Mouse (Mus musculus) MEL-GATA-1-ER (cell line): ENCODE results near the gene Prss44.
A peak's percentile ranks its signal among the peaks of the same experiment; 100 is the strongest.
"Not testable (repeated sequence)": the region's sequence is repeated elsewhere in the genome, so short reads cannot be mapped to it uniquely, and the experiment has no call there.

Experiments used
- DNase-seq: peaks from one replicate; pipeline ENCODE4 v3.0.0-alpha.2; 2012; ENCODE audit warnings: low read depth; ENCODE audit errors: extremely low read depth

Gene Prss44

DNA sequence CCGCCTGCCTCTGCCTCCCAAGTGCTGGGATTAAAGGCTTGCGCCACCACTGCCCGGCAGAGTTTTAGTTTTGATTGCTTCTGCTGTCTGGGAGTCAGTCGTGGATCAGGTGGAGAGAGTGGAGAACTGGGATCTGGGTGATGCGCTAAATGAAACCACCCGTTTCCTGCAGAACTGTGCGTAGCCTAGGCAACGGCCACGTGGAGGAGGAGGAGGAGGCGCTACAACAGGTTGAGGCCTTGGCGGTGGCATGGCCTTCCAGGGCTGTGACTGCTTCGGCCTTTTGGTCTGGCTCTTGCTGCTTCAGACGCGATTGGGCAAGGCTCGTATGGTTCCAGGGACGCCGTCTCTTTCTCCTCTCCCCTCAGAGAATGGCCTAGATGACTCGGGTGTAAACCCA lies at the start of gene Prss44:
Prss44 (plus strand) TSS at position 206 of the 400 bp plus-strand sequence.
- no peak for DNase-seq

DNA sequence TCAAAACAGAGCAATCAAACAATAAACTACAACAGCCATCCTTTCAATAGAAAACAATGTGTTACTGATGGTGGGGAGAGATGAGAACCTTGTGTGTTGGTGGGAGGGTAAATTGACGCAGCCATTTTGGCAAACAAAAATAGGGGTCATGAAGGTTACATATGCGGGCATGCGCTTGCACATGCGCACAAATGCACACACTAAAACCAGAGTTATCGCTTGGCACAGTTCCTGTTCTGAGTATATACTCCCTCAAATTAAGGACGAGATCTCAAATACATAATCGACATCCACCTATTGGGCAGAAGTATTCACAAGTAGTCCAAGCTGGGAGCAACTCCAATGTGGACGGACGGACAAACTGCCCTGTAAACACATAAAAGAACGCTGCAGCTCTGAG lies 41.5 kb upstream of the Prss44 start:
- DNase-seq = no peak

DNA sequence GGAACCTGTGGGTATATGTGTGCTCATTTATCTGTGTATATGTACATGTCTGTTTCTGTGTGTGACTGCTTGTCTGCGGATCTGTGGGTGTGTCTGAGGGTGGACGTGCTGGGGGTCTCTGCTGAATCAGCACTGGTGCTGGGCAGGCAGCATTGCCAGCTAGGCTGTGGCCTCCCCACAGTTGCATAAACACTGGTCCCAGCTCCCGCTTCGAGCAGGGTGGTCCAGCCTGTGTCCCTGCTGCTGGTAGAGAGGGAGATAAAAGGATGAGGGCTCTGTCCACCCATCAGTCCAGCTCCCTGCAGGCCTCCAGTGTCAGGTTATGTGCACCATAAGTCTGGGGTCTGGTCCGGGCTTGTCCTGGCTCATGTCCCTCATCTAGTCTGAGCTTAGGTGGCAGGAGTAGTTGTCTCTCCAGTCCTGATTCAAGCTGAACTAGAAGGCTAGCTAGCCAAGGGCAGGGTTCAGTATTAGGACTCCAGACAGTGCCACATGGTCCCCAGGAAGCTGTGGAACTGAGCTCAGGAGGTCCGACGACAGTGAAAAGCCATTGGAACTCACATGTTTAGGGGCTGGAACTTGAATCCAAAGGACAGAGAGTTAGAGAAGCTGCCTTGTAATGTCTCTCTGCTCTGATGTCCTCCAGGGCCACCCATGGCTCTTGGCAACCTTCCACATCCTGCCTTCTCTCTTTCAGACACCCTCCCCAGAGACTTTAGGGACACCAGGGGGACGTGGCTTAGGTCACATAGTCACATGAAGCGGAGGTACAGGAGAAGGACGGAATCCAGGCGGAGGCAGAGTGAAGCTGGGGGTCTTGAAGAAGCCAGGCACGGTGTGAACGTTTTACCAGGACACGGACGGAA lies 39.2 kb upstream of the Prss44 start:
- no peak for DNase-seq

DNA sequence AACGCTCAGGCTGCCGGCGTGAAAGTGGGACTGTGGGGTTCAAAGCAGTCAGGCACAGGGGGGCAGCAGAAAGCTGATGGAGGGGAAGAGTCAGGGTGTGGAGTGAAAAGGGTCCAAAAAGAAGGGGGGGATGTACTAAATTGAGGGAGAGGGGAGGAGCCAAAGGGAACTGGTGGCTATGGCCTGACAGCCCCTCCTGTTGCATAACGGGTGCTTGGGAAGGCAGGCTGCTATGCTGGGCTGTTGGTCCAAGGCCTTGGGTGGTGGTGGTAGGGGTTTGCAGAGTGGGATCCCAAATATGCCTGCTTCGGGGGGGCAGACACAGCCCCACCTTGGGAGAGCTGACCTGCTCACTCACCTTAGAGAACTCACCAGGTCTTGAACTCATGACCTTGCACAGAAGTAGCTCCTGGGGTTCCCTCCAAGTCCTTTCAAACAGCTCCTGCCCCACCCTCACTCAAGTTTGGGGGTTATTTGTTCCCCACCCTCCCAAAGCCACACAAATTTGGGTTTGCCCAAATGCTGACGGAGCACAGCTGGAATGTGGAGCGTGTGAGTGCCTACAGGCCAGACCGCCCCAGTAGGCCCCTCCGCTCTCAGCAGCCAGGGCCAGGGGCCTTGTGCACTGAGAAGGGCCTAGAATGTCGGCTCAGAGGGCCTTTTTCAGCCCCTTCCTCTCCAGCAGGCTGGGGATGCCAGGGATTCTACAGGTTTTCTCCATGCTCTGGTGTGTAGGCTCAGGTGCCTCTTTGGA lies 38.3 kb upstream of the Prss44 start:
- no peak for DNase-seq

DNA sequence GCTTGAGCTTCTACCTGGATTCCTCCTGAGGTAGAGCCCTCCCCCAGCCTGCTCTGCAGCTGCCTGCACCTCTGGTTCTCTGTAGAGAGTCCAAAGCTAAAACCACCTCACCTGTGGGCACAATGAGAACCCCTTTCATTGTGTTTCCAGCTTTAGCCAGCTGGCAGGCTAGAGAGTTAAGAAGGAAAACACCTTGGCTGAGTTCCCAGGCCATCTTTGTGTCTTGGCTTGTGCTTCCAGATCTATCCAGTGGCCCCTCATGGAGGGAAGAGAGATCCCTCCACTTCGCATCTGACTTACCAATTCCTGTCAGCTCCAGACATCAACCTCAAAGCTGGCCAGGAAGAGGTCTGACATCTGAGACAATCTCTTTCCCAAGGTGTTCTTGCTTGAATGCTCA lies 35.7 kb upstream of the Prss44 start:
- no peak for DNase-seq

DNA sequence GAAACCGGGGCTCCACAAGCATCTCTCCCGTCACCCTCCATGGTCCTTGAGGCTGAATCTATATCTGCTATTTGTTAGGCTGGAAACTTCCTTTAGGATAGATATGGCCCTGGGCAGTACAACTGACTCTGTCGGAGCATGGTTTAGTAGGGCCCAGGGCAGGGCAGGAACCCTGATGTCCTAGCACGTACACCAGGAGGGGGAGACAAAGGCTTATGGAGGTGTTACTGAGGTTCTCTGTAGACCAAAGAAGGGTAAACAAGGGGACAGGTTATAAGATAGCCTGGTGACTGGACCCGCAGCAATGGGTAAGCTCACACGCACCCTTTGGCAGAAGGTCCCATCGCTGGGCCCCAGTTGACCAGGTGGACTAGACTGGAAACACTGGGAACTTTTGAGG lies 35.2 kb upstream of the Prss44 start:
- no peak for DNase-seq

DNA sequence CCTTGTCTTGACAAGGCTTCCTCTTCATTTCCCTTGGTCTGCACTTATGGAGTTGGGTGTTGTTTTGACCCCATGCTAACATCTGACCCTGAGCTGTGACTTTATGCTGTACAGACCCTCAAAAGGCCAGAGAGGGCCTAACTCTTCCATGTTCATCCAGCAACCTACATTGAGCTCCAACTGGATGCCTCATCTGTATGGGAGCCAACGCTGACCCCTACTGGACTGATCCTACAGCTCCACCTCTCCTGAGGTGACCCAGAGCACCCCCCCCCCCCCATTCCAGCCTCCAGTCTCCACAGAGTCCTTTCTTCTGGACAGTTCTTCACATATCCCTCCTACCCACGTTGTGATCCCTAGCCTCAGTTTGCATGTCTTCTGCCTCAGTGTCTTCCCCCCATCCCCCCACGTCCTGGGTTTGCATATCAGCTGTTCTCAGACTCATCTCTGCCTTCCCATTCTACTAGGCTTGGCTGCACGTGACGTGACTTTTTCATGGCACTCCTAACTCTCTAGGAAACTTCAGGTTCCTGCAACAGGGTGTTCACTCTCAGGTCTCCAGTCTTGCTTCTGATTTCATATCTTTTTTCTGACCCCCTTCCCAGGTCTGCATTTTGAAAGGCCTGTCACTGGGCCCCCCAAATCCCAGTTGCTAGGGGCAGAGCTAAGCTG lies 34.4 kb upstream of the Prss44 start:
- no peak for DNase-seq

DNA sequence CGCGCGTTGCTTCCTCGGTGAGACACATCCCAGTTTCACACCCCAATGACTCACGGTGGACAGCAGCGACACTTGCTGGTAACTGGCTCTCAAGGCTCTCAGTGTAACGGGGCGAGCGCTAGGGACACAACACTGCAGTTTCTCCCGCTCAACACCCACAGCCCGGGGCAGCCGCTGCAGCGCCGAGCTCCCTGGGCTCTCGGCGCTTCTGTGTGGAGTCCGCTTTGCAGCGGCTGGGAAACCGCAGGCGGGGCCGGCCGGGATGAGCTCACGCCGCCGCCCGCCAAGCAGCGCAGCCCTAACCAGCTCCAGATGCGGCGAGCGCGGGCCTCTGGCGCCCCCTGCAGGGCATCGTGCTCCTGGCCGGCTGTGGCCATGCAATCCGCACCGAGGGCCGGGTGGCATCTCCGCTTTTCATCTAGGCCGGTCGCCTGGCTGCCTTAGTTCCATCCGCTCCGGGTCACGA lies 32.5 kb upstream of the Prss44 start:
- peak; percentile 75 for DNase-seq

DNA sequence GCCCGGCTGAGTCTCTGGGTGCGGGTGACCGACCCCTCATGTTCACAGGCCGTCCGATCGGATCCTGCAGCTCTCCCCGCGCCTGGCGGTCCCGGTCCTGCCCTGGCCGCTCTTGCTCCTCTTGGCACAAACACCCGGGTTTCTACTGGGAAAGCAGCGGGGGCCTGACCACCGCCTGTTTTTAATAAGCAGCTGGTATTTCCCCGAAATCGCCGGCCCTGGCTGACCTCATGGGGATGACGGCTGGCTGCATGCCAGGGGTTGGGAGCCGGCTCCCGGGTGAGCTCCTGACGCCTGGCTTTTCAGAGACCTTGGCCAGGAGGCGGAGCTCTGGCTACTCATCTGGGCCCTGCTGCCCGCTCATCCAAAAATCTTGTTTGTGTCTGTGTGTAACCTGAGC lies 32.1 kb upstream of the Prss44 start:
- DNase-seq = peak; percentile 15

DNA sequence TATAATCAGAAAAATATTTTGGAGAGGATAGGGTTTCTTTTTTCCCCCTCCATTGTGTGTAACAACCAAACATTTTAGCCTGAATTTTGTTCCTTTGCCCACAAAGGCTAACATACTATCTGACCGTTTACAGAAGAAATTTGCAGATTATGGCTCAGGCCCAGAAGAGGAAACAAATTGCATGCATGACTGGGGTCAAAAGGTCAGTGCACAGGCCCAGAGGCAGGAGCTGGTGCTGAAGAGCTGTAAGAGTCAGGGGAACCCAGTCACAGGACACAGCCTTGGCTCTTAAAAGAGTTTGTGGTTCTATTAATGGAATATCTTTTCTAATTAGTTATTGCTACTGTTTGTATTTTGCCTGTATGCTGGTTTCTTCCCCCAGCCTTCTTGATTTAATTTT lies 30.2 kb upstream of the Prss44 start:
- no peak for DNase-seq

DNA sequence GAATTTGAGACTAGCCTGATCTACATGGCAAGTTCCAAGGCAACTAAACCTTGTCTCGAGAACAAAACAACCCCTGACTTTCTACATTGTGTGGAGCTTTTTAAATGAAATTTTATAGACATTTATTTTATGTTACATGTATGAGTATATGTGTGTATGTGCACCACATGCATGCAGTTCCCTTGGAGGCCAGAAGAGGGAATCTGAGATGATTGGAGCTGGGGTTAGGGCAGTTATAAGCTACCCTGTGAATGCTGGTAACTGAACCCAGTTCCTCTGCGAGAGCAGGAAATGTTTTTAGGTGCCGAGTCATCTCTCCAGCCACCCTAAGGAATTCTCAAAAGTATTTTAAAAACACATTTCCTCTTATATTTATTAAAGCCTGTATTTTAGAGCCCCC lies 25.6 kb upstream of the Prss44 start:
- DNase-seq = no peak

DNA sequence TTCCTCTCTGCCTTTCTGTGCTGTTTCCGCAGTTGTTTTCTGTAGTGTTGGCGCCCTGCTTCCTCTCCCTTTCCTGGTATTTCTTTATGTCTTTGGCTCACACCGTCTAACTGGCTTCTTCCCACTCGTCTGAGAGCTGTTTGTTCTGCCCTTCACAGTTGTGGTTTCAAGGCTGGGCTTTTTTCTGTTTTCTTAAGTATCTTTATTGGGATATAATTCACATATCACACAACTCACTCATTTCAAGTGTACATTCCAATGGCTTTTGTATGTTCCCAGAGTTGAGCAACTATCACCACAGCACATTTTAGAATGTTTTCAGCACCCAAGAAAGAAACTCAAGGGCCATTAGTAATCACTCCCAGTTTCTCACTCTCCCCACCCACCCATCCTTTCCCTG lies 23.3 kb upstream of the Prss44 start:
- no peak for DNase-seq

DNA sequence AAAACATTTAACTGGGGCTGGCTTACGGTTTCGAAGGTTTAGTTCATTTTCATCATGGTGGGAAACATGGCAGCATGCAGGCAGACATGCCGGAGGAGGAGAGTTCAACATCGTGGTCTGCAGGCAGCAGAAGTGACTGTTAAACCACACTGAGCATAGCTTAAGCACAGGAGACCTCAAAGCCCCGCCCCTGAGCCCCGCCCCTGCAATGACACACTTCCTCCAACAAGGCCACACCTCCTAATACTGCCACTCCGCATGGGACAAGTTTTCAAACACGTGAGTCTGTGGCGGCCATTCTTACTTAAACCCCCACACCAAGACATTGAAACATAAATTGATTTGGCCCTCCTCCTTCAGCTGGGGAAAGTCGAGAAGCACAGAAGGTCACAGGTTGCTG lies 16.8 kb upstream of the Prss44 start:
- peak; percentile 23 for DNase-seq

DNA sequence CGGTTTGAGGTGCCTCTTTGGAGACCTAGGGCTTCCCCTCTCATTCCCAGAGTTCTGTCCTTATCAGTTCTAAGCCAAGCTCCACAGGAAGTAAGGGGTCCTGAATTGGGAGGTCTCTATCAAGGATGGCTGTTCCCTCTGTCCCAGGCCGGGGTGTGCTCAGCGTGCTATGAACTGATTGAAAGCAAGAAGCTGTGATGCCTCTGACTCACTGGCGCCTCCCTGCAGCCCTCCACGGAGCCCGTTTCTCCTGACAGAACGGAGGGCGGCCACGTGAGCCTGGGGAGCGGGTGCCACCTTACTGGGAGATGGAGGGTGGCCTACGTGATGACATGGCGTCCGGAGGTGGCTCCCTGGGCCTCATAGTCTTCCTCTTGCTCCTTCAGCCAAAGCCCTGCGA lies 15.9 kb upstream of the Prss44 start, which contains the start of gene Prss42:
Prss42 (plus strand) TSS at position 301 of the 400 bp plus-strand sequence.
- DNase-seq = no peak

DNA sequence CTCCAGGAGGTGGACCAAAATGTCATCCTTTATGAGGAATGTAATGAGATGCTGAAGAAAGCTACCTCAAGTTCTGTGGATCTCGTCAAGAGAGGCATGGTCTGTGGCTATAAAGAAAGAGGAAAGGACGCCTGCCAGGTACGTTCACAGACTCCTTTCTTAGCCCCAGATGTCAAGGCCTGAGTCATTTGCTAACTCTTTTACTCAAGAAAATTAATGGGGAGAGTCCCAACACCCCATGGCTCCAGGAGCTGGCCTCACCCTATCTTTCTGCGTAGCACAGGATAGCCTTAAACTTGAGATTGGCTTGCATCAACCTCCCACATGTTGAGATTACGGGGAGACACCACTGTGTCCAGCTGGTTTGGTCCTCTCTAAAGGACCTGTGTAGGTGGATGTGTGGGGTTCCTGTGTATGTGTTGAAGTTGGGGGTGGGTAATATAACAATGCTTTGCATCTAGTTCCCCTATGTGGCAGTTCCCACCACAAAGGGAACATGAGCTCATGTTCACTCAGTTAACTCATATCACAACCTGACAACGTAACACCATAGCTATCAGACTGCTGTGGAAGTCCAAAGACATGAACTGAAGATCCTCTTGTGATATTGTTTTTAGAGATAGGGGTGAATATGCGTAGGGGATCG lies 12.8 kb upstream of the Prss44 start:
- no peak for DNase-seq

DNA sequence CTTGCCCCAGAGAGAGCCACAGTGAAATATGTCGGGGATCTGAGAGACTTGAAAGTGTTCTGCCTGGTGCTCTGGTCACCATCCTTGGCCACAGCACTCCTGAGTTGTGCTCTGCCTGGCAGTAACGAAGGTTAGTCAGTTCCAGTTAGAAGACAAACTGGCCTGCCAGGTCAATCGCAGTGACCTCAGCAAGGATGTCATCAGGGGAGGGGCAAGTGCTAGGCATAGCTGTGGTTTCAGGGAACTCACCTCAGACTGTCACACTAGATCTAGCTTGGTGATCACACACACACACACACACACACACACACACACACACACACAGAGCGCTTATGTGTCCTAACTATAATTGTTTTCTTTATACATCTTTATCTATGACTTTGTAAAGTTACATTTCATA lies 10.5 kb upstream of the Prss44 start:
- DNase-seq = no peak

DNA sequence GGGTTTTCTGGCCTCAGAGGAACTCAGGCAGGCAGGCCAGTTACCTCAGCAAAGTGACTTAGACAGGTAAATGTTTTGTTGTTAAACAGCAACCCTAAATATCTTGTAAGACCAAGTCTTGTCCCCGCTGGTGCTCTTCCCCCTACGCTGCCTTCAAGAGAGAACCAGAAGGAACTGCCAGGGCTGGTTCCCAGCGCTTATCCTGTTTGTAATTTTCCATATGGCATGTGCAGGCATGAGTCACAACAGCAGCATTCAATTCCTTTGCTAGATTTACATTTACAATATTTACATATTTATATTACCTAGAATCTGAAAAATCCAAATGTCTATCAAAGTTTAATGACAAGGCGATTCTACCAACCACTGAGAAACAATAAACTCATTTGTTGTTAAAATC lies 3.7 kb upstream of the Prss44 start:
- no peak for DNase-seq

DNA sequence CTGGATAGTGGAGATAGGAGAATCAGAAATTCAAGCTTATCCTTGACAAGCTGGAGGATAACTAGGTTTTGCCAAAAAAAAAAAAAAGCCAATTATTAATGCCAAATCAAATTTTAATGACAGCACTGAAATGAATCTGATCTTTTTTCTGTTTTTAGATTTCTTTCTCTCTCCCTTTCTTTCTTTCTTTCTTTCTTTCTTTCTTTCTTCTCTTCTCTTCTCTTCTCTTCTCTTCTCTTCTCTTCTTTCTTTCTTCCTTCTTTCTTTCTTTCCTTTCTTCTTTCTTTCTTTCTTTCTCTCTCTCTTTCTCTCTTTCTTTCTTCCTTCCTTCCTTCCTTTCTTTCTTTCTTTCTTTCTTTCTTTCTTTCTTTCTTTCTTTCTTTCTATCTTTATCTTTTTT lies 6.8 kb downstream of the Prss44 start:
- not testable (repeated sequence) for DNase-seq

DNA sequence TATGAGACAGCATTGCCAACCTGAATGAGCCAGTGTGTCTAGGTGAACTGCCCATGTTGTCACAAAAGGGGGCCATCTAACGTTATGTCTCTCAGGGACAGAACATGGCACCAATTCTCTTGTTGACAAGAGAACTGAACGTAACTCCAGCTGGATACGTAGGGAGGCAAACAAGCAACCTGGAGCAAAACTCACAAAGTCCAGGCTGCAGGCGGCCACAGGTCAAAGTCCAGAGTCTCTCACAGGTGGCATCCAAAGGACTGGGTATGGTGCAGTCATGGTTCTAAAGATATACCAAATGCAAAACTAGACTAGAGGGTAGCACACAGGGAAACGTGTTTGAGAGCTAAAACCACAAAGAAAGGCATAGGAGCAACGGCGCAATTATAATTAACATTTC lies 7.6 kb downstream of the Prss44 start:
- no peak for DNase-seq

DNA sequence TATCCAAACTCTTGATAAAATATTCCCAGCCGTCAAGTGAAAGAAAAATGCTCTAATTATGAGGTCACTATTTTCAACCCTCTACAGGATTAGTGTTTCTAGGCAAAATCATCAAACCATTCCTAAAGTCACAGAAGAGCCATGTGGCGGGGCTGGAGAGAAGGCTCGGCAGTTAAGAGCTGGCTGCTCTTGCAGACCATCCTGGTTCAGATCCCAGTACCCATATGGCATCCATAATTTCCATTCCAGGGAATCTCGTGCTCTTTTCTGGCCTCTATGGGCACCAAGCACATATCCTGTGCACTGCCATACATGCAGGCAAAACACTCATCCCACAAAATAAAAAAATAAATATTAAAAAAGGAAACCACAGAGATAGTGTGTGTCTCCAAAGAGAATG lies 11.6 kb downstream of the Prss44 start:
- no peak for DNase-seq

DNA sequence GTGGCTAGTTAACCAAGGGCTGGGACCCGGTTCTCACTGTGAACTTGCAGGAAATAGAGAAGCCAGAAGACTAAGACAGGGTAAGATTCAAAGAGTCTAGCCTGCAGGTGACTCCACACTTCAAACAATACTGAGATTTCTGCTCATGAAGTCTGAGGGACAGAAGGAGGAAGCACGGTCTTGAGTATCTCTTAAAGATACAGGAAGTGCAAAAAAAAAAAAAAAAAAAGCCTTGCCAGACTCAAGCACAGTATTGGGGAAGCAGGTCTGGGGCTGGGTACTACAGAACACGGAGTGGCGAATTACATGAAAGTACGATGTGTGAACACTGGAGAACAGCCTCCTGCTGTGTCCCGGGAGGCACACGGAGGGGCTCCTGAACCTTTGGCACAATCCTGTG lies 12.0 kb downstream of the Prss44 start:
- DNase-seq = peak; percentile 63

DNA sequence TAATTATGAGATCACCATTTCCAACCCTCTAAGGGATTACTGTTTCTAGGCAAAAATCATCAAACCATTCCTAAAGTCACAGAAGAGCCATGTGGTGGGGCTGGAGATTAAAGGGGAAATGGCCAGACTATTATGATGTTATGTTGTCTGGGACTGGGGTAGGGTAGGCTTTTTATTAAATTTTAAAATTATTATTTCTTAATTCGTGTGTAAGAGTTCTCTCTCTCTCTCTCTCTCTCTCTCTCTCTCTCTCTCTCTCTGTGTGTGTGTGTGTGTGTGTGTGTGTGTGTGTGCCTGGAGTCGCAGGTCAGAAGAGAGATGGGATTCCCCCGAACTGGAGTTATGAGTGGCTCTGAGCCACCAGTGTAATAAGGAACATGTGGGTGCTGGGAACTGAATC lies 12.6 kb downstream of the Prss44 start, which contains the start of gene Prss43:
Prss43 (plus strand) TSS at position 301 of the 400 bp plus-strand sequence.
- DNase-seq = no peak
